Mouse (Mus musculus): ENCODE results near the gene Apobec2. TPM values are rescaled to one million over a fixed set of nuclear protein-coding genes. Genes with fewer than 3 reads are reported as not detected.

Gene Apobec2
- polyA plus RNA-seq, 1 experiment from 2014 or later, result 0.83 TPM

GRCm38 (mm10) chr17:48417521-48417920 is 15.2 kb downstream of the Apobec2 start:
- H3K4me2 ChIP-seq, result peak overlapping the region; percentile 54; the same call in 1 of the 2 replicates
- H3K9me3 ChIP-seq (replicated peaks), result no peaks in the 10 kb centered on the region
- 40% methylated on average over 6 of the region's 6 CpGs for WGBS (ENCODE audit: insufficient replicate concordance)
- H3K27me3 ChIP-seq (replicated peaks), result no peaks in the 10 kb centered on the region
- H3K4me1 ChIP-seq, result peaks cover 49% of the 10 kb centered on the region
- peak overlapping the region; percentile 57 for H3K27ac ChIP-seq
- ATAC-seq, result peak; percentile 55
- peaks cover 66% of the 10 kb centered on the region for H3K36me3 ChIP-seq
- H3K9ac ChIP-seq, result peak overlapping the region; percentile 17; the same call in 1 of the 2 replicates
- H3K4me3 ChIP-seq, result no peak overlapping the region

GRCm38 (mm10) chr17:48416425-48417195 is 16.1 kb downstream of the Apobec2 start:
- WGBS (ENCODE audit: insufficient replicate concordance), result 82% methylated on average over 14 of the region's 14 CpGs
- Histone ChIP-seq H3K36me3 (peaks cover 75% of the 10 kb centered on the region), H3K9me3 (replicated peaks) (no peaks in the 10 kb centered on the region), H3K27ac (no peak overlapping the region), H3K4me3 (no peak overlapping the region), H3K27me3 (replicated peaks) (no peaks in the 10 kb centered on the region), H3K9ac (no peak overlapping the region), H3K4me1 (peaks cover 55% of the 10 kb centered on the region), H3K4me2 (no peak overlapping the region)
- peak; percentile 62 for ATAC-seq

DNA sequence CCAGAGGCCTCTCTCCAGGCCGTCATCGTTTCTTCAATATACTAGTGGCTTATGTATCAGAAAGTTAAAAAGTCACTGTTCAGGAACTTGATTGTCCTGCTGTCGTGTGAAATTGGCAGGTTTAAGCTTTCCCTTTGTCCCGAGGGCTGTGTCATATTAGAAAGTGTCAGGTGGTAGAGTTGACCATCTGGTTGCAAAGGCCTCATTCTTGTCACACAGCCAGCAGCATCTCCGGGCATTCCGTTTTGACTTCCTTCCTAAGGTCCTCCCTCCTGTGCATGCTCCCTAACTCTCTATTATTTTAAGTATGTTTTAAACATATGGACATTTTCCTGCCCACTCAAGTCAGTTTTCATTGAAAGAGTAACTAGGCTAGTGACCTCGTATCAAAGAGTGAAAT is 16.7 kb downstream of the Apobec2 start:
- Histone ChIP-seq H3K4me2 (no peak overlapping the region), H3K27ac (no peak overlapping the region), H3K4me3 (no peak overlapping the region), H3K36me3 (peaks cover 78% of the 10 kb centered on the region), H3K9me3 (replicated peaks) (no peaks in the 10 kb centered on the region), H3K27me3 (replicated peaks) (no peaks in the 10 kb centered on the region), H3K9ac (no peak overlapping the region), H3K4me1 (peaks cover 55% of the 10 kb centered on the region)
- 82% methylated on average over 7 of the region's 7 CpGs for WGBS (ENCODE audit: insufficient replicate concordance)
- ATAC-seq, result no peak

DNA sequence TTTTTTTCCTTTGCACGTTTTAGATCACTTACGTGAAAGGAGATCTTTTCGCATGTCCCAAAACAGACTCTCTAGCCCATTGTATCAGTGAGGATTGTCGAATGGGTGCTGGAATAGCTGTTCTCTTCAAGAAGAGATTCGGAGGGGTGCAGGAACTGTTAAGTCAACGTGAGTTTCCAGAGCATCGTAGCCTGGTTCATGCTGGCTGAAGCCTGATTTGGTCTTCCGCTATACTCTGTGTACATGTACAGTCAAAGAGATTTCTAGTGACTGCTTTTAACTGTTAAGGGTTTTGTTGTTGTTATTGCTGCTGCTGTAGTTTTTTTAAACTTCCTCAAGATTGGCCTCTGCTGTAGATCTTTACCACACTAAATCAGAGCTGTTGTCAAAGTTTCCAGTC is 21.5 kb downstream of the Apobec2 start:
- no peaks in the 10 kb centered on the region for H3K27me3 ChIP-seq (replicated peaks)
- peak overlapping the region; percentile 90 for H3K4me3 ChIP-seq
- H3K4me1 ChIP-seq, result peaks cover 45% of the 10 kb centered on the region
- peaks cover 48% of the 10 kb centered on the region for H3K36me3 ChIP-seq
- peak overlapping the region; percentile 86 for H3K4me2 ChIP-seq
- ATAC-seq, result no peak
- peak overlapping the region; percentile 100 for H3K27ac ChIP-seq
- H3K9ac ChIP-seq, result peak overlapping the region; percentile 86
- 48% methylated on average over 8 of the region's 8 CpGs for WGBS (ENCODE audit: insufficient replicate concordance)
- H3K9me3 ChIP-seq (replicated peaks), result no peaks in the 10 kb centered on the region

DNA sequence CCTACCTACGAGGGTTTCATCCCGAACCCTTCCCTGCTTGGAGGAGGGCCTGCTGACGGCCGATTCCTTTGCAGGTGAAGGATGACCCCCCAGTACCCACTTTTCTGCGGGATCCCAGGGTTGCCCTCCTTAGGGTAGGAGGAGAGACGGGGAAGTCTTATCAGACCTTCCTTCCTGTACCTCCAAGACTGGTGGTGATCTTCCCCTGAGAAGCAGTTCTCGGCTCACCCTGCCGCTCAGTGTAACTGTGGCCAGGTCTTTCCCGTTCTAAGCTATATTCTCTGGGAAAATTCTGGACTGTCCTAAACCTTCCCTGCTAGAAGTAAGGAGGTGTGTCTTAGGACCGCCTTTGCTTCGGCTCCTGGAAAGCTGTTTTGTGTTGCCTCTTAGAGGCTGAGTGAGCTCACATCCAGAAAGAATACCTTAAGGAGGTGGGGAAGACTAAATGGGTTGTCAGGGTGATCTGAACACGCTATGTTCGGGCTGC is 22.4 kb downstream of the Apobec2 start:
- H3K27me3 ChIP-seq (replicated peaks), result no peaks in the 10 kb centered on the region
- peak; percentile 39 for ATAC-seq
- H3K4me2 ChIP-seq, result peak overlapping the region; percentile 86
- peak overlapping the region; percentile 90 for H3K4me3 ChIP-seq
- H3K4me1 ChIP-seq, result peaks cover 51% of the 10 kb centered on the region
- under 1% methylated on average over 13 of the region's 13 CpGs for WGBS (ENCODE audit: insufficient replicate concordance)
- H3K9ac ChIP-seq, result peak overlapping the region; percentile 86
- peaks cover 46% of the 10 kb centered on the region for H3K36me3 ChIP-seq
- H3K9me3 ChIP-seq (replicated peaks), result no peaks in the 10 kb centered on the region
- peak overlapping the region; percentile 100 for H3K27ac ChIP-seq

DNA sequence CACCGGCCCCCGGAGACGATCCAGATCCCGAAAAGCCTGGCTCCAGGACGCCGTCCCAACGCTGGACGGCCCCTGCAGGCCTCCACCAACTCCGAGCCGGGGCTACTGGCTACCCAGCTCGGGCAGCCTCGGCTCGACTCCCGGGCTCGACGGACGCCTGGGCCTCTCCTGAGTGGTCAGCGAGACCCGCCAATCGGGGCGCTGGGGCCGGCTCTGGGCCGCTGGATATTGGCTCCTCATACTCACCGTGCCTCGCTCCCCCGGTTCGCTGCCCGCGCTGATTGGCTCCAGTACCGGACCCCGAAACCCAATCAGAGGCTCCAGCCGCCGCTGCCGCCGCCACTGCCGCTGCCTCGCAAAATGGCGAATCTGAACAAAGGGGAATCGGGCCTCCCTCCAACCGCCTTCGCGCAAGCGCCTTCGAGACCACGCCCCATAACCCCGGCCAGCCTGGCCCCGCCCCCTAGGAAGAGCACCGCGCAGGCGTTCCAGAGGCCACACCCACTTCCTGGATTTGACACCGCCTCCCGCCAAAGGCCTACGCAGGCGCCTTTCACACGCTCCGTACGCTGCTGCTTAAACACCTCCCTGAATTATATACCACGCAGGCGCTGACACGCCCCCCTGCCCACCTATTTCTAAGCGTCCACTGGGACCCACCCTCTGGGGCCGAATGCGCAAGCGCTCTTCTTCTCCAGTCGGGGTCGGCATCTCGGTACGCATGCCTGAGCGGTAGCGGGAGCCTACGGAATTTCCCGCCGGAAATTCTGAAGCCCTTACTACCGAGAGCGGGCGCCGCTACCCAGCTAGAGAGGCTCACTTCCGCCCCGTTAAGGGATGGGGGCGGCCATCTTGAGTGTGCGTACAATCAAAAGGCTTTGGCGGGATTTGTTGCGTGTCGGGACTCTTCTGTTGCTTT is 23.1 kb downstream of the Apobec2 start, which contains the start of the genes Nfya and Oard1:
Gene Nfya, minus strand, starts transcription at position 527 of the 919 bp plus-strand sequence.
Gene Oard1, plus strand, starts transcription at position 635 of the 919 bp plus-strand sequence.
- H3K27me3 ChIP-seq (replicated peaks), result no peaks in the 10 kb centered on the region
- peaks cover 39% of the 10 kb centered on the region for H3K36me3 ChIP-seq
- peak; percentile 91 for ATAC-seq
- peak within 1 kb of the TSS; percentile 86 for H3K4me2 ChIP-seq
- H3K4me3 ChIP-seq, result peak within 1 kb of the TSS; percentile 90
- under 1% methylated on average over 84 of the region's 84 CpGs for WGBS (ENCODE audit: insufficient replicate concordance)
- H3K9me3 ChIP-seq (replicated peaks), result no peaks in the 10 kb centered on the region
- H3K9ac ChIP-seq, result peak within 1 kb of the TSS; percentile 99
- H3K4me1 ChIP-seq, result peaks cover 58% of the 10 kb centered on the region
- H3K27ac ChIP-seq, result peak within 1 kb of the TSS; percentile 100

DNA sequence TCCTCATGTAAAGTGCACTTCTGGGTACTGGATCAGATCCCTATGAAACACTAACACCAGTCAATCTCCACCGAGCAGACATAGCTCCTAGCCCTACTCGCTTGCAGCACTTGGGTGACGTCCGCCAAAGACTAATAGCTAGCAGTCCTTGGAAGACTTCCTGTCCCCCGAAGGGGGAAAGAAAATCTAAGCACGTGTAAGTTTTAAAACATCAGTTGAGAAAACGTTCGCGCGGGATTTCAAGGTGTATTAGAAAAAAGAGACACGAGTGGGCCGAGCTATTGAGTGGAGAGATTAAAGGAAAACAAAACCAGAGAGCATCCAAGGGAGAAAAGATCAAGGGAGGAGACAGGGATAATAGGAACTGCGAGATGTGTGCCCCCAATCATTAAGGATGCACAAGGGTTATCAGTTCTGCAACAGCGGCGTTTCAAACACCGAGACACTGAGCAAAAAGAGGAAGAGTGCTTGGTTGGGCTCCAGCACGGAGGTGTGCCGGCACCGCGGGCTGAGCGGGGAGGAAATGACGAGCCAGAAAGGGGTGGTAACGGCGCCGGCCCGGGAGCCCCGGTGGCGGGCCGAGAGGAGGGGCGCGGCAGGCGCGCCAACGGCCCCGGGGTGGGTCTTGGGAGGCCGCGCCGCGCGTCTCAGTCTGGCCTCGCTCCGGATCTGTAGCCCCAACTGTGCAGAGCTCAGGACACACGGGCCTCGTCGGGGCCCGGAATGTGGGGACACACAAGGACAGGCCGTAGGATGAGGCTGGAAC is 24.0 kb downstream of the Apobec2 start:
- peak overlapping the region; percentile 82 for H3K4me2 ChIP-seq
- peak overlapping the region; percentile 99 for H3K9ac ChIP-seq
- peak; percentile 43 for ATAC-seq
- peaks cover 34% of the 10 kb centered on the region for H3K36me3 ChIP-seq
- H3K4me3 ChIP-seq, result peak overlapping the region; percentile 90
- whole genome bisulfite sequencing (ENCODE audit: insufficient replicate concordance), result under 1% methylated on average over 47 of the region's 47 CpGs
- no peaks in the 10 kb centered on the region for H3K9me3 ChIP-seq (replicated peaks)
- H3K27ac ChIP-seq, result peak overlapping the region; percentile 100
- no peaks in the 10 kb centered on the region for H3K27me3 ChIP-seq (replicated peaks)
- H3K4me1 ChIP-seq, result peaks cover 68% of the 10 kb centered on the region

GRCm38 (mm10) chr17:48407910-48408525 is 24.7 kb downstream of the Apobec2 start:
- H3K27me3 ChIP-seq (replicated peaks), result no peaks in the 10 kb centered on the region
- ATAC-seq, result no peak
- peak overlapping the region; percentile 100 for H3K27ac ChIP-seq
- WGBS (ENCODE audit: insufficient replicate concordance), result 7% methylated on average over 8 of the region's 8 CpGs
- peak overlapping the region; percentile 82 for H3K4me2 ChIP-seq
- H3K9ac ChIP-seq, result peak overlapping the region; percentile 99
- H3K9me3 ChIP-seq (replicated peaks), result no peaks in the 10 kb centered on the region
- peaks cover 28% of the 10 kb centered on the region for H3K36me3 ChIP-seq
- H3K4me1 ChIP-seq, result peaks cover 69% of the 10 kb centered on the region
- H3K4me3 ChIP-seq, result peak overlapping the region; percentile 90

DNA sequence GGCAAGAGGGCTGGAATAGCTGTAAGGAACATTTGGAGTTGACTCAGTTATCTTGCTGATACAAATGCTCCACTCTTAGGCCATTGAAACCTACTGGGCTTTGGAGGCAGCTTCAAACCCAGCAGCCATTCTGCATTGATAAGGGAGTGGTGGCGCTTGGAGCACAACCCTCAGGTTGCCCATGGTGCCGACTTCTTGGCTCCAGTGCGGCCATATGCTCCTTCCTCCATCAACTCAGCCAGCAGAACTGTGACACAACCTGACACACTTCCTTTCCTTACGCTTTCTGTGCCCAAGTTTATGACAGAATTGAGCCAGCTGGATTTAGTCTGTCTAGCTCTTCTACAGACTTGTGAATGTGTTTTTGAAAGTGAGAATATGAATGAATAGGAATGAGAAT is 25.6 kb downstream of the Apobec2 start:
- no peaks in the 10 kb centered on the region for H3K9me3 ChIP-seq (replicated peaks)
- peaks cover 71% of the 10 kb centered on the region for H3K4me1 ChIP-seq
- H3K36me3 ChIP-seq, result peaks cover 28% of the 10 kb centered on the region
- H3K27me3 ChIP-seq (replicated peaks), result no peaks in the 10 kb centered on the region
- ATAC-seq, result no peak
- WGBS (ENCODE audit: insufficient replicate concordance), result 35% methylated on average over 4 of the region's 4 CpGs
- peak overlapping the region; percentile 99 for H3K9ac ChIP-seq
- peak overlapping the region; percentile 100 for H3K27ac ChIP-seq
- H3K4me2 ChIP-seq, result peak overlapping the region; percentile 82
- peak overlapping the region; percentile 90 for H3K4me3 ChIP-seq

DNA sequence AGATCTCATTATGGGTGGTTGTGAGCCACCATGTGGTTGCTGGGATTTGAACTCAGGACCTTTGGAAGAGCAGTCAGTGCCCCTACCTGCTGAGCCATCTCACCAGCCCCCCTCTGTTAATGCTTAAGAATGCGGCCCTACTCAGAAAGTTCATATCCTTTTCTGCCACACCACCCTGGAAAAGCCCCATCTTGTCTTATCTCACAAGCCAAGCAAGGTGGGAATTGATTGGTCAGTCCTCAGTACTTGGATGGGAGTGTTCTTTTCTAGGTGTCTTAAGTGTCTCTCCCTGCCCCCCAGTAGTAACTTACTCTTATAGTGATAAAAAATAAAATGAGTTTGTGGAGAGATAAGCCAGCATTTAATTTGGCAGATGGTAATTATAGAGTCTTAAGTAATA is 28.0 kb downstream of the Apobec2 start:
- Histone ChIP-seq H3K4me1 (peaks cover 70% of the 10 kb centered on the region), H3K4me3 (no peak overlapping the region), H3K27ac (peak overlapping the region; percentile 79), H3K9me3 (replicated peaks) (no peaks in the 10 kb centered on the region), H3K4me2 (peak overlapping the region; percentile 44), H3K36me3 (peaks cover 39% of the 10 kb centered on the region), H3K9ac (no peak overlapping the region; the same call in 1 of the 2 replicates), H3K27me3 (replicated peaks) (no peaks in the 10 kb centered on the region)
- WGBS (ENCODE audit: insufficient replicate concordance), result 13% methylated on average over 1 of the region's 1 CpGs
- ATAC-seq, result peak; percentile 46

DNA sequence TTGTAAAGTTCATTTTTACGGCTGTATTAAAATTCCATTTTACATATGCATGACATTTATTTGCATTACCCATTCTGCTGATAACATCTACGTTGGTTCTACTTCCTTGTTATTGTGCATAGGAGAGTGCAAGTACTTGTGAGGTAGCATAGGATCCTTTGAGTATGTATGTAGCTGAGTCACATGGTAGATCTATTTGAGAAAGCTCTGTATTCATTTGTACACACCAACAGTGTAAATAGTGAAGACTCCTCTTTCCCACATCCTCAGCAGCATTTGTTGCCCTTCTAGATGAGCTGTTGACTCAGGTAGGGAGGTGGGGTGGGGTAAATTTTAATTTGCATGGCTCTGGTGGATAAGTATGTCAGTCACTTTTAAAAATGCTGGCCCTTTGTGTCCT is 28.9 kb downstream of the Apobec2 start:
- no peaks in the 10 kb centered on the region for H3K9me3 ChIP-seq (replicated peaks)
- H3K9ac ChIP-seq, result peak overlapping the region; percentile 25; the same call in 1 of the 2 replicates
- no peak for ATAC-seq
- H3K27ac ChIP-seq, result peak overlapping the region; percentile 79
- H3K4me3 ChIP-seq, result no peak overlapping the region
- 76% methylated on average over 2 of the region's 2 CpGs for WGBS (ENCODE audit: insufficient replicate concordance)
- H3K36me3 ChIP-seq, result peaks cover 48% of the 10 kb centered on the region
- peak overlapping the region; percentile 44; the same call in 1 of the 2 replicates for H3K4me2 ChIP-seq
- H3K4me1 ChIP-seq, result peaks cover 72% of the 10 kb centered on the region
- no peaks in the 10 kb centered on the region for H3K27me3 ChIP-seq (replicated peaks)
